Mouse (Mus musculus) midbrain, embryonic 11.5 days (tissue): Measurements from ENCODE around the gene Tmem104. TPM values are rescaled to one million over a fixed set of nuclear protein-coding genes. Genes with fewer than 3 reads are reported as not detected.

Source experiments
- ATAC-seq: fragments of 200-750 bp; cut with Nextera tagmentation; 2 replicates; pipeline ENCODE4 v1.8.0; 2017; ENCODE audit warnings: moderate TSS enrichment, moderate library complexity; ENCODE audit not compliant: low FRiP score
- DNase-seq: peaks from one replicate; pipeline ENCODE4 v3.0.0; 2015; ENCODE audit warnings: low spot score; ENCODE audit errors: missing footprints
- H3K27ac ChIP-seq: fragments of 300-500 bp; sonication (generic); 2 replicates; pipeline ENCODE4 v1.5.1; 2014; ENCODE audit warnings: low read depth, low read length
- H3K27me3 ChIP-seq: fragments of 300-500 bp; sonication (generic); 2 replicates; pipeline ENCODE4 v1.6.1; 2014; ENCODE audit warnings: mild to moderate bottlenecking, low read length, moderate library complexity, mixed read lengths; ENCODE audit not compliant: control insufficient read depth, insufficient read depth
- H3K36me3 ChIP-seq: fragments of 300-500 bp; sonication (generic); 2 replicates; pipeline ENCODE4 v1.6.1; 2014; ENCODE audit warnings: mild to moderate bottlenecking, low read length, moderate library complexity, mixed read lengths; ENCODE audit not compliant: control insufficient read depth, insufficient read depth
- H3K4me1 ChIP-seq: fragments of 300-500 bp; sonication (generic); 2 replicates; pipeline ENCODE4 v1.6.1; 2014; ENCODE audit warnings: low read length; ENCODE audit not compliant: control insufficient read depth, insufficient read depth
- H3K4me2 ChIP-seq: fragments of 300-500 bp; sonication (generic); 2 replicates; pipeline ENCODE4 v1.6.1; 2014; ENCODE audit warnings: mild to moderate bottlenecking, moderate library complexity
- H3K4me3 ChIP-seq: fragments of 300-500 bp; sonication (generic); 2 replicates; pipeline ENCODE4 v1.5.1; 2014; ENCODE audit warnings: low read depth, low read length
- H3K9ac ChIP-seq: fragments of 300-500 bp; sonication (generic); 2 replicates; pipeline ENCODE4 v1.6.1; 2014; ENCODE audit warnings: low read length
- H3K9me3 ChIP-seq: fragments of 300-500 bp; sonication (generic); 2 replicates; pipeline ENCODE4 v1.6.1; 2016; ENCODE audit warnings: low read length; ENCODE audit not compliant: control insufficient read depth
- WGBS: fragments of 180-500 bp; shearing (Covaris S2); extraction: QIAGEN DNeasy Blood & Tissue Kit; methylation state at CpG from one replicate; pipeline ENCODE4 v1.1.7; 2014; 5-methylcytosine and 5-hydroxymethylcytosine counted together
- polyA plus RNA-seq: library from polyadenylated mRNA; unstranded; fragments of >200 nt; fragmentation: Nextera tagmentation; extraction: Ambion mirVana; gene quantifications from 2 replicates; pipeline ENCODE4 v1.2.1, GENCODE M21; 2014

The Tmem104 gene
- polyA plus RNA-seq, 1 experiment from 2014 or later: 9.2 TPM

GRCm38 (mm10) chr11:115219685-115220084 is 32.4 kb downstream of the Tmem104 start:
- DNase-seq (no peak), ATAC-seq (no peak)
- Histone ChIP-seq H3K36me3 (no peaks in the 10 kb centered on the region), H3K9ac (no peak overlapping the region), H3K4me2 (no peak overlapping the region), H3K4me3 (no peak overlapping the region), H3K4me1 (no peaks in the 10 kb centered on the region), H3K9me3 (no peaks in the 10 kb centered on the region), H3K27me3 (no peaks in the 10 kb centered on the region), H3K27ac (no peak overlapping the region)
- 91% methylated on average over 10 of the region's 10 CpGs for WGBS

- peaks cover 10% of the 10 kb centered on the region for H3K4me1 ChIP-seq
- DNase-seq (no peak), ATAC-seq (no peak)
- H3K4me2 ChIP-seq: no peak overlapping the region
- WGBS: 79% methylated on average over 12 of the region's 12 CpGs
- H3K9ac ChIP-seq: no peak overlapping the region
- no peaks in the 10 kb centered on the region for H3K9me3 ChIP-seq
- no peak overlapping the region for H3K4me3 ChIP-seq
- H3K27ac ChIP-seq: no peak overlapping the region
- no peaks in the 10 kb centered on the region for H3K27me3 ChIP-seq
- H3K36me3 ChIP-seq: no peaks in the 10 kb centered on the region
Observed at GRCm38 (mm10) chr11:115222077-115222476, 34.8 kb downstream of the Tmem104 start.

GRCm38 (mm10) chr11:115222570-115222969 is 35.3 kb downstream of the Tmem104 start:
- Histone ChIP-seq H3K9ac (no peak overlapping the region), H3K4me3 (no peak overlapping the region), H3K36me3 (no peaks in the 10 kb centered on the region), H3K27ac (no peak overlapping the region), H3K9me3 (no peaks in the 10 kb centered on the region), H3K4me1 (peaks cover 15% of the 10 kb centered on the region), H3K27me3 (no peaks in the 10 kb centered on the region), H3K4me2 (no peak overlapping the region)
- ATAC-seq (no peak), DNase-seq (no peak)
- 50% methylated on average over 5 of the region's 5 CpGs for WGBS

GRCm38 (mm10) chr11:115223451-115223850 is 36.2 kb downstream of the Tmem104 start:
- H3K36me3 ChIP-seq: no peaks in the 10 kb centered on the region
- H3K27ac ChIP-seq: no peak overlapping the region
- H3K4me1 ChIP-seq: peaks cover 24% of the 10 kb centered on the region
- no peak overlapping the region for H3K4me2 ChIP-seq
- H3K27me3 ChIP-seq: no peaks in the 10 kb centered on the region
- ATAC-seq: no peak
- 71% methylated on average over 11 of the region's 11 CpGs for WGBS
- DNase-seq: no peak
- no peak overlapping the region for H3K9ac ChIP-seq
- H3K4me3 ChIP-seq: no peak overlapping the region
- no peaks in the 10 kb centered on the region for H3K9me3 ChIP-seq

- Histone ChIP-seq H3K27ac (no peak overlapping the region), H3K4me2 (no peak overlapping the region), H3K9me3 (no peaks in the 10 kb centered on the region), H3K4me3 (no peak overlapping the region), H3K4me1 (peaks cover 24% of the 10 kb centered on the region), H3K27me3 (no peaks in the 10 kb centered on the region), H3K9ac (no peak overlapping the region), H3K36me3 (no peaks in the 10 kb centered on the region)
- ATAC-seq: no peak
- WGBS: 85% methylated on average over 6 of the region's 6 CpGs
- no peak for DNase-seq
Observed at GRCm38 (mm10) chr11:115223877-115224276, 36.6 kb downstream of the Tmem104 start.

GRCm38 (mm10) chr11:115224889-115225288 is 37.6 kb downstream of the Tmem104 start:
- no peak overlapping the region for H3K9ac ChIP-seq
- ATAC-seq (peak; percentile 25; the same call in 1 of the 2 replicates), DNase-seq (peak; percentile 96)
- H3K4me3 ChIP-seq: no peak overlapping the region
- H3K9me3 ChIP-seq: no peaks in the 10 kb centered on the region
- H3K4me1 ChIP-seq: peaks cover 24% of the 10 kb centered on the region
- H3K27ac ChIP-seq: no peak overlapping the region
- no peaks in the 10 kb centered on the region for H3K27me3 ChIP-seq
- H3K36me3 ChIP-seq: no peaks in the 10 kb centered on the region
- no peak overlapping the region for H3K4me2 ChIP-seq
- 34% methylated on average over 8 of the region's 8 CpGs for WGBS

GRCm38 (mm10) chr11:115225301-115225700 is 38.0 kb downstream of the Tmem104 start:
- Histone ChIP-seq H3K9me3 (no peaks in the 10 kb centered on the region), H3K4me1 (peaks cover 24% of the 10 kb centered on the region), H3K27ac (no peak overlapping the region), H3K36me3 (no peaks in the 10 kb centered on the region), H3K4me3 (no peak overlapping the region), H3K27me3 (no peaks in the 10 kb centered on the region), H3K9ac (no peak overlapping the region), H3K4me2 (no peak overlapping the region)
- 57% methylated on average over 6 of the region's 6 CpGs for WGBS
- no peak for DNase-seq
- no peak for ATAC-seq

GRCm38 (mm10) chr11:115226811-115227491 is 39.7 kb downstream of the Tmem104 start:
- Histone ChIP-seq H3K9me3 (no peaks in the 10 kb centered on the region), H3K27me3 (no peaks in the 10 kb centered on the region), H3K36me3 (no peaks in the 10 kb centered on the region), H3K27ac (no peak overlapping the region), H3K4me2 (no peak overlapping the region), H3K9ac (no peak overlapping the region), H3K4me1 (peaks cover 29% of the 10 kb centered on the region), H3K4me3 (no peak overlapping the region)
- ATAC-seq: peak; percentile 50; the same call in 1 of the 2 replicates
- WGBS: 41% methylated on average over 14 of the region's 14 CpGs
- DNase-seq: no peak

GRCm38 (mm10) chr11:115227640-115228039 is 40.4 kb downstream of the Tmem104 start:
- H3K9me3 ChIP-seq: no peaks in the 10 kb centered on the region
- no peaks in the 10 kb centered on the region for H3K27me3 ChIP-seq
- no peak overlapping the region for H3K4me2 ChIP-seq
- 12% methylated on average over 12 of the region's 12 CpGs for WGBS
- no peak overlapping the region for H3K9ac ChIP-seq
- no peak overlapping the region for H3K27ac ChIP-seq
- no peak overlapping the region for H3K4me3 ChIP-seq
- ATAC-seq: peak; percentile 30; the same call in 1 of the 2 replicates
- H3K4me1 ChIP-seq: peaks cover 30% of the 10 kb centered on the region
- H3K36me3 ChIP-seq: no peaks in the 10 kb centered on the region
- DNase-seq: no peak
